Mouse (Mus musculus): ENCODE data around the gene Spata1.

GRCm38 (mm10) chr3:146498989-146499388 lies 564 bp downstream of the Spata1 start:
- TF ChIP-seq CTCF (IDR thresholded peaks at IDR 0.05; ENCODE audit: low read depth), result no peak
- TF ChIP-seq EP300 (IDR thresholded peaks at IDR 0.05; ENCODE audit: low read depth), result no peak

Data from liver, postnatal 0 days (tissue).